Mouse (Mus musculus): ENCODE results near the gene Aff2.

The Aff2 gene

GRCm38 (mm10) chrX:69360238-69361054 lies at the start of gene Aff2:
Gene Aff2 (plus strand): TSS chrX:69360294.
- DNase-seq (ENCODE audit: low spot score): no peak

GRCm38 (mm10) chrX:69337296-69337695 lies 22.8 kb upstream of the Aff2 start:
- DNase-seq (ENCODE audit: low spot score): no peak

- no peak for DNase-seq (ENCODE audit: low spot score)
Measured at GRCm38 (mm10) chrX:69355621-69356020, 4.5 kb upstream of the Aff2 start.

GRCm38 (mm10) chrX:69359360-69359759 lies 734 bp upstream of the Aff2 start:
- DNase-seq (ENCODE audit: low spot score): no peak

- no peak for DNase-seq (ENCODE audit: low spot score)
Measured at GRCm38 (mm10) chrX:69359885-69360237, 233 bp upstream of the Aff2 start.

GRCm38 (mm10) chrX:69361055-69361558 lies 1.0 kb downstream of the Aff2 start:
- no peak for DNase-seq (ENCODE audit: low spot score)

GRCm38 (mm10) chrX:69364198-69364597 lies 4.1 kb downstream of the Aff2 start:
- DNase-seq (ENCODE audit: low spot score): no peak

- no peak for DNase-seq (ENCODE audit: low spot score)
Measured at GRCm38 (mm10) chrX:69373341-69373740, 13.2 kb downstream of the Aff2 start.

- DNase-seq (ENCODE audit: low spot score): no peak
Measured at GRCm38 (mm10) chrX:69389738-69390137, 29.6 kb downstream of the Aff2 start.

- no peak for DNase-seq (ENCODE audit: low spot score)
Measured at GRCm38 (mm10) chrX:69415043-69415442, 54.9 kb downstream of the Aff2 start.

- no peak for DNase-seq (ENCODE audit: low spot score)
Measured at GRCm38 (mm10) chrX:69438422-69438821, 78.3 kb downstream of the Aff2 start.

- DNase-seq (ENCODE audit: low spot score): no peak
Measured at GRCm38 (mm10) chrX:69441937-69442336, 81.8 kb downstream of the Aff2 start.

GRCm38 (mm10) chrX:69460896-69461295 lies 100.8 kb downstream of the Aff2 start:
- DNase-seq (ENCODE audit: low spot score): no peak

- no peak for DNase-seq (ENCODE audit: low spot score)
Measured at GRCm38 (mm10) chrX:69502061-69502460, 142.0 kb downstream of the Aff2 start.

- DNase-seq (ENCODE audit: low spot score): no peak
Measured at GRCm38 (mm10) chrX:69518040-69518575, 158.0 kb downstream of the Aff2 start.

GRCm38 (mm10) chrX:69540811-69541210 lies 180.7 kb downstream of the Aff2 start:
- no peak for DNase-seq (ENCODE audit: low spot score)

- DNase-seq (ENCODE audit: low spot score): no peak
Measured at GRCm38 (mm10) chrX:69579903-69580459, 219.9 kb downstream of the Aff2 start.

GRCm38 (mm10) chrX:69608793-69609192 lies 248.7 kb downstream of the Aff2 start:
- no peak for DNase-seq (ENCODE audit: low spot score)

GRCm38 (mm10) chrX:69663038-69663437 lies 302.9 kb downstream of the Aff2 start:
- no peak for DNase-seq (ENCODE audit: low spot score)

- DNase-seq (ENCODE audit: low spot score): no peak
Measured at GRCm38 (mm10) chrX:69666145-69666677, 306.1 kb downstream of the Aff2 start.

- no peak for DNase-seq (ENCODE audit: low spot score)
Measured at GRCm38 (mm10) chrX:69675691-69676090, 315.6 kb downstream of the Aff2 start.

- no peak for DNase-seq (ENCODE audit: low spot score)
Measured at GRCm38 (mm10) chrX:69698840-69699239, 338.7 kb downstream of the Aff2 start.

- no peak for DNase-seq (ENCODE audit: low spot score)
Measured at GRCm38 (mm10) chrX:69738972-69739371, 378.9 kb downstream of the Aff2 start.
